Mouse (Mus musculus) natural killer cell, adult 2 months (primary cell): ENCODE results near the gene Hsdl2.
"Not testable (repeated sequence)": the region's sequence is repeated elsewhere in the genome, so short reads cannot be mapped to it uniquely, and the experiment has no call there.

Experiments
- DNase-seq, 2 experiments: peaks; one replicate each; pipeline ENCODE4 v3.0.0; 2022; ENCODE audit warnings: low spot score in 2 of 2

The Hsdl2 gene

GRCm38 (mm10) chr4:59581314-59582185 is at the start of gene Hsdl2:
Gene Hsdl2, plus strand, starts transcription at chr4:59581563.
- peak; percentile 98 to 99 for DNase-seq

- no peak for DNase-seq
Measured at GRCm38 (mm10) chr4:59533268-59533667, 48.1 kb upstream of the Hsdl2 start.

GRCm38 (mm10) chr4:59535624-59536023 is 45.7 kb upstream of the Hsdl2 start:
- DNase-seq: no peak

- no peak for DNase-seq
Measured at GRCm38 (mm10) chr4:59536281-59536680, 45.1 kb upstream of the Hsdl2 start.

- no peak for DNase-seq
Measured at GRCm38 (mm10) chr4:59543006-59543405, 38.4 kb upstream of the Hsdl2 start.

- no peak for DNase-seq
Measured at GRCm38 (mm10) chr4:59544654-59545053, 36.7 kb upstream of the Hsdl2 start.

GRCm38 (mm10) chr4:59546285-59547071 is 34.9 kb upstream of the Hsdl2 start:
- peak; percentile 29 to 53 for DNase-seq

GRCm38 (mm10) chr4:59547136-59547889 is 34.0 kb upstream of the Hsdl2 start:
- peak; percentile 21 to 38 for DNase-seq

- DNase-seq: no peak
Measured at GRCm38 (mm10) chr4:59548011-59548559, 33.3 kb upstream of the Hsdl2 start.

GRCm38 (mm10) chr4:59548560-59549174 is 32.7 kb upstream of the Hsdl2 start:
- DNase-seq: peak; percentile 67 to 78

- peak; percentile 82 to 90 for DNase-seq
Measured at GRCm38 (mm10) chr4:59549175-59549976, 32.0 kb upstream of the Hsdl2 start, which contains the start of gene Ptbp3. Gene Ptbp3, minus strand, starts transcription at chr4:59549364.

GRCm38 (mm10) chr4:59549977-59550560 is 31.3 kb upstream of the Hsdl2 start:
- peak in 1 of 2 experiments; percentile 26 for DNase-seq

- DNase-seq: no peak
Measured at GRCm38 (mm10) chr4:59551901-59552300, 29.5 kb upstream of the Hsdl2 start.

GRCm38 (mm10) chr4:59552835-59553234 is 28.5 kb upstream of the Hsdl2 start:
- DNase-seq: no peak

GRCm38 (mm10) chr4:59553576-59553975 is 27.8 kb upstream of the Hsdl2 start:
- DNase-seq: no peak

- DNase-seq: no peak
Measured at GRCm38 (mm10) chr4:59555177-59555576, 26.2 kb upstream of the Hsdl2 start.

- not testable (repeated sequence) for DNase-seq
Measured at GRCm38 (mm10) chr4:59557343-59557742, 24.0 kb upstream of the Hsdl2 start.

- no peak for DNase-seq
Measured at GRCm38 (mm10) chr4:59558096-59558720, 23.2 kb upstream of the Hsdl2 start.

- DNase-seq: no peak
Measured at GRCm38 (mm10) chr4:59560141-59560540, 21.2 kb upstream of the Hsdl2 start.
